Mouse (Mus musculus): ENCODE results near the gene Rsbn1l. TPM values are rescaled to one million over a fixed set of nuclear protein-coding genes. Genes with fewer than 3 reads are reported as not detected.

Rsbn1l gene
- polyA plus RNA-seq, 1 experiment from 2014 or later, result 5.2 TPM

DNA sequence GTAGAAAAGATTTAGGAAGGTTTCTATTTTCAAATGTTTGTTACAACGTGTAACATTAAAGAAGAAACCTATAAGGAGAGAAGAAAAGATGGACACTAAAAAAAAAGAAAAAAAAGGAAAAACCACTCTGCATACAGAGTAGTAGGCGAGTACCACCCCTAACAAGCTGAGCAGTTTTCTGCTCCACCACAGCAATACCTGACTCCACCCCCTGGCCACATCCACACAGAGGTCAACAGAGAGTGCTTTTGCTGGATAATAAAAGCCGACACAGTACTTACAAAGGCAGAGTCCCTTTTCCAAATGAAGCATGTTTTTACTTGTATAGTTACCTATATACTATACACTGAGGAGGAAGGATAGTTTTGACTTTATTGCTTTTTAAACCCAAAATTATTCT lies 31.6 kb downstream of the Rsbn1l start:
- 86% methylated on average over 3 of the region's 3 CpGs for WGBS
- Histone ChIP-seq H3K4me3 (no peak overlapping the region), H3K36me3 (replicated peaks) (peaks cover 16% of the 10 kb centered on the region)

DNA sequence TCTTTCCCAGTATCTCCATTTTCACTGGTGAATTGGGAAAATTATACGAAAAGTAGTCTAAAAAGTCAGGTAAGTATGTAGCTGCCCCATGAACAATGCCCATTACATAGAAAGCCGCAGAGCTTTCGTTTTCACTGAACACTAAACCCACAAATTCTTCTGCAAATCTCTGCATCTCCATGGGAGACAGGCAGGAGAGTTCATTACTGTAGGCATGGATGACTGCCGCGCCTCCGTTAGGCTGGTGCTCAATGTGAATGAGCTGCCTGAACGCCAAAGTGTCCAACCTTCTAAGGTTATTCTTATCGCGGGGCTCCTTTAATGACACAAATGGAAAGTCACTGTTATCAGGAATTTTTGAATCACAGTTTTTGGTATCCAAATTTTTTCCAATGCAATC lies 36.6 kb downstream of the Rsbn1l start:
- peaks cover 13% of the 10 kb centered on the region for H3K36me3 ChIP-seq (replicated peaks)
- H3K9me3 ChIP-seq, result no peaks in the 10 kb centered on the region
- WGBS, result 88% methylated on average over 9 of the region's 9 CpGs
- H3K4me1 ChIP-seq, result no peaks in the 10 kb centered on the region
- no peaks in the 10 kb centered on the region for H3K27me3 ChIP-seq (ENCODE audit: poor library complexity, severe bottlenecking)
- no peak for DNase-seq (ENCODE audit: extremely low spot score, low spot score)
- no peak overlapping the region for H3K4me3 ChIP-seq
- no peak overlapping the region for H3K27ac ChIP-seq

More for the DNA sequence above, 31.6 kb downstream of the Rsbn1l start:
- Histone ChIP-seq H3K27ac (no peak overlapping the region), H3K4me1 (no peaks in the 10 kb centered on the region), H3K9me3 (no peaks in the 10 kb centered on the region), H3K27me3 (ENCODE audit: poor library complexity, severe bottlenecking) (no peaks in the 10 kb centered on the region)
- DNase-seq (ENCODE audit: extremely low spot score, low spot score), result no peak

DNA sequence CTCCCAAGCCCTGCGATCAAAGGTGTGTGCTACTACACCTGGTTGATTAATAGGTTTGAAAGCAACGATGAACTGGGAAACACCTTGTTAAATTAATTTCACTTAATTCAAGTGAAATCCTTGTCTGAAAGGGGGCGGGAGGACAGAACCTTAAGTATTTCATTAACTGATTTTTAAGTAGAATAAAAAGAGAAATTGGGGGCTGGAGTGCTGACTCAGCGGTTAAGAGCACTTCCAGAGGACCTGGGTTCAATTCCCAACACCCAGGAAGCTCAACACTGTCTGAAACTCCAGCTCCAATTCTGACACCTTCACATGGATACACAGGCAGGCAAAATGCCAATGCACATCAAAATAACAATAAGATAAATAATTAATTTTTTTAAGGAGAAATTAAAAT lies 37.2 kb downstream of the Rsbn1l start:
- H3K9me3 ChIP-seq, result no peaks in the 10 kb centered on the region
- no peaks in the 10 kb centered on the region for H3K4me1 ChIP-seq
- H3K27ac ChIP-seq, result no peak overlapping the region
- DNase-seq (ENCODE audit: extremely low spot score, low spot score), result no peak
- WGBS, result 97% methylated on average over 4 of the region's 4 CpGs
- no peaks in the 10 kb centered on the region for H3K27me3 ChIP-seq (ENCODE audit: poor library complexity, severe bottlenecking)
- no peak overlapping the region for H3K4me3 ChIP-seq
- H3K36me3 ChIP-seq (replicated peaks), result peaks cover 13% of the 10 kb centered on the region

DNA sequence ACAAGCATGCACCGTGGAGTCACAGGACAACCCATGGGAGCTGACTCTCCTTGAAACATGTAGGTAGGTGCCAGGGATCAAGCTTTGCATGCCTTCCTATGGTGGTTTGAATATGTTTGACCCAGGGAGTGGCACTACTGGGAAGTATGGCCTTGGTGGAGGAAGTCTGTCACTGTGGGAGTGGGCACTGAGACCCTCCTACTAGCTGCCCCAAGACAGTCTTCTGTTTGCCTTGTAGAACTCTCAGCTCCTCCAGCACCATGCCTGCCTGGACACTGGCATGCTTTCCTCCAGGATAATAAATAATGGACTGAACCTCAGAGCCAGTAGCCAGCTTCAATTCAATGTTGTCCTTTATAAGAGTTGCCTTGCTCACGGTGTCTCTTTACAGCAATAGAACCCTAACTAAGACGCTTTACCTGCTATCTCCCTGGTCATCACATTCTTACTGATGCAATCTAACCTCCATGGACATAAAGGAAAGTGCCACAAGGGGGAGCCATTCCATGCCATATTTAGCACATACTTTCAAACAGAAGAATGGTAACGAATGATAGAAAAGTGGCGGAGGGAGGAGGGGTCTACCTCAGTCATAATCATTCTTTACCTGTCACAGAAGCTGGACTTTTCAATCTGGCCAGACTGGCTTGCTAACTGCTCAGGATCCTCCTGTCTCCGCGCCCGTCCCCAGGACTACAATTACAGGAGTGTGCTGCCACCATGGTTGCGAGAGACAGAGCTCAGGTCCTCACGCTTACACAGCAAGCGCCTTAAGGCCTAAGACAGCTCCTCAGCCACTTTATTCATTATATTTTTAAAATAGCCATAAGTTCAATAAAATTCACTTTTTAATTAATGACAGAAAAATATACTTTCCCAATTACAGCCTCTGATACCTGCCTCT lies 42.6 kb downstream of the Rsbn1l start:
- no peak overlapping the region for H3K27ac ChIP-seq
- no peak overlapping the region for H3K4me3 ChIP-seq
- H3K4me1 ChIP-seq, result no peaks in the 10 kb centered on the region
- no peaks in the 10 kb centered on the region for H3K9me3 ChIP-seq
- H3K36me3 ChIP-seq (replicated peaks), result 0 out of 2 replicates have a peak, but pooled peaks cover 2% of the 10 kb centered on the region
- WGBS, result 79% methylated on average over 11 of the region's 11 CpGs
- no peaks in the 10 kb centered on the region for H3K27me3 ChIP-seq (ENCODE audit: poor library complexity, severe bottlenecking)
- DNase-seq (ENCODE audit: extremely low spot score, low spot score), result no peak

DNA sequence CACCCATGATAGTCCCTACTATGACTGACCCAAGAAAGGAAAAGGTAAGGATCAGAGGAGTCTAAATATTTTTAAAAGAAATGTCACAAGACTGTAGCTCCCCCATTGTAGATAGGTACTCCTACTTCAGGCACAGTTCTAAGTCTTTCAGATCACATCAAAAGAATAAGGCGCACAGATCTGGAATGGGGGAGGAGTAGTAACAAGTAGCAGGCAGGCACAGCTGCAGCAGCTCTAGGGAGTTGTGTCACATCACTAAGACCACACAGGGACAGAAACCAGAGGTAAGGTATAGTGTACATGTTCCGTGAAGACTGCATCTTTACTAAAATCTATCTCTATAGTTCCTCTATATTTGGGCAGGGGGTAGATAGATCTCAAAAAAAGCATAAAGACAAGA lies 44.5 kb downstream of the Rsbn1l start:
- H3K27me3 ChIP-seq (ENCODE audit: poor library complexity, severe bottlenecking), result no peaks in the 10 kb centered on the region
- peaks cover 15% of the 10 kb centered on the region for H3K36me3 ChIP-seq (replicated peaks)
- DNase-seq (ENCODE audit: extremely low spot score, low spot score), result no peak
- no peaks in the 10 kb centered on the region for H3K9me3 ChIP-seq
- no peaks in the 10 kb centered on the region for H3K4me1 ChIP-seq
- no peak overlapping the region for H3K4me3 ChIP-seq
- no peak overlapping the region for H3K27ac ChIP-seq
- WGBS, result 97% methylated on average over 2 of the region's 2 CpGs

DNA sequence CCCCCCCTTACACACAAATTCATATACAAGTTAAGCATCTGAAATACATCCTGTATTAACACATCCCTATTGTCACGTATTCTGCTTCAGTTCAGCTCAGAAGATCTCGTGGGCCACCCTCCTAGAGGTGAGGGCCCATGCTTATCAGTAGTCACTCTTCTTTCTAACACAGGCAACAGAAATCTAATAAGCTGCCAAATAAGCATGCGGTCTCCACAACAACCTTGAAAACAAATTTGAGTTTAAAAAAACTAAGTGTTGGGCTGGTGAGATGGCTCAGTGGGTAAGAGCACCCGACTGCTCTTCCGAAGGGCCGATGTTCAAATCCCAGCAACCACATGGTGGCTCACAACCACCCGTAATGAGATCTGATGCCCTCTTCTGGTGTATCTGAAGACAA lies 50.0 kb downstream of the Rsbn1l start:
- DNase-seq (ENCODE audit: extremely low spot score, low spot score), result no peak
- 93% methylated on average over 7 of the region's 7 CpGs for WGBS
- H3K27ac ChIP-seq, result no peak overlapping the region
- H3K4me1 ChIP-seq, result no peaks in the 10 kb centered on the region
- H3K4me3 ChIP-seq, result no peak overlapping the region
- peaks cover 51% of the 10 kb centered on the region for H3K36me3 ChIP-seq (replicated peaks)
- H3K27me3 ChIP-seq (ENCODE audit: poor library complexity, severe bottlenecking), result no peaks in the 10 kb centered on the region
- H3K9me3 ChIP-seq, result no peaks in the 10 kb centered on the region

DNA sequence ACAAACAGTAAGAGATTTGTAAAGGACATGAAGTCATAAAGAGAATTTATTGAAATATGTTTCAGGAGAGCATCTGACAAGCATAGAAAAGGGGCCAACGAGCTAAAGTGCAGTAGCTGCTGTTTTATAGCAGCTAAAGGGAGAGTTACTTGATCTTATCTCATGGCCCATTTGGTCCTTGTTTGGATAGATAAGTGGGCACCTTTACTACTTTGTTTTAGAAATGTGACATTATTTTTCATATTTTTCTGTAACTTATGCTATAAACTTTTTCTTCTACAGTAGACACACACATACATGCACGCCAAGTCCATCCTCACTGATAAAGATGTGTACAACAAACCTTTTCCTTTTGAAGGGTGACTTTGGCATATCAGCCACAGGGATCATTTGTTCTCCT lies 50.8 kb downstream of the Rsbn1l start:
- Histone ChIP-seq H3K27ac (no peak overlapping the region), H3K36me3 (replicated peaks) (peaks cover 58% of the 10 kb centered on the region)
- 83% methylated on average over 2 of the region's 2 CpGs for whole genome bisulfite sequencing

DNA sequence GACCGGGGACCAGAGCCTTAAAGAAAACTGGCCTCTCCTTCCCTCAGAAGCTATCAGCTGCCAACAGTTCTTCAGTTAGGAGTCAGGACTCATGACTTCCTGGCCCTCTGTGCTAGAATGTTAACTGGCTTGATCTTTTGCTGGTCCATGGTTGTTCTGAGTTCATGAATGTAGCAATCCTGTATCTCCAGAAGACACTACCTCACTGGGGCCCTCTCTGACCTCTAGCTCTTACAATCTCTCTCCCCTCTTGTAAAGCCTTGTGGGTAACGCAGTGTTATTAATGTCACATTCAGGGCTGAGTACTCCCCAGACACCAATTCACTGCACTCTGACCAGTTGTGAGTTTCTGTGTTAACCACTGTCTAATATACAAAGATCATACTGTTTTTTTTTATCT lies 51.6 kb downstream of the Rsbn1l start:
- no peak overlapping the region for H3K27ac ChIP-seq
- no peaks in the 10 kb centered on the region for H3K9me3 ChIP-seq
- no peak for DNase-seq (ENCODE audit: extremely low spot score, low spot score)
- 86% methylated on average over 2 of the region's 2 CpGs for WGBS
- H3K4me3 ChIP-seq, result no peak overlapping the region
- no peaks in the 10 kb centered on the region for H3K4me1 ChIP-seq
- peaks cover 63% of the 10 kb centered on the region for H3K36me3 ChIP-seq (replicated peaks)
- no peaks in the 10 kb centered on the region for H3K27me3 ChIP-seq (ENCODE audit: poor library complexity, severe bottlenecking)

More for the DNA sequence above, 50.8 kb downstream of the Rsbn1l start:
- H3K4me1 ChIP-seq, result no peaks in the 10 kb centered on the region
- H3K9me3 ChIP-seq, result no peaks in the 10 kb centered on the region
- no peak for DNase-seq (ENCODE audit: extremely low spot score, low spot score)
- H3K27me3 ChIP-seq (ENCODE audit: poor library complexity, severe bottlenecking), result no peaks in the 10 kb centered on the region
- no peak overlapping the region for H3K4me3 ChIP-seq

DNA sequence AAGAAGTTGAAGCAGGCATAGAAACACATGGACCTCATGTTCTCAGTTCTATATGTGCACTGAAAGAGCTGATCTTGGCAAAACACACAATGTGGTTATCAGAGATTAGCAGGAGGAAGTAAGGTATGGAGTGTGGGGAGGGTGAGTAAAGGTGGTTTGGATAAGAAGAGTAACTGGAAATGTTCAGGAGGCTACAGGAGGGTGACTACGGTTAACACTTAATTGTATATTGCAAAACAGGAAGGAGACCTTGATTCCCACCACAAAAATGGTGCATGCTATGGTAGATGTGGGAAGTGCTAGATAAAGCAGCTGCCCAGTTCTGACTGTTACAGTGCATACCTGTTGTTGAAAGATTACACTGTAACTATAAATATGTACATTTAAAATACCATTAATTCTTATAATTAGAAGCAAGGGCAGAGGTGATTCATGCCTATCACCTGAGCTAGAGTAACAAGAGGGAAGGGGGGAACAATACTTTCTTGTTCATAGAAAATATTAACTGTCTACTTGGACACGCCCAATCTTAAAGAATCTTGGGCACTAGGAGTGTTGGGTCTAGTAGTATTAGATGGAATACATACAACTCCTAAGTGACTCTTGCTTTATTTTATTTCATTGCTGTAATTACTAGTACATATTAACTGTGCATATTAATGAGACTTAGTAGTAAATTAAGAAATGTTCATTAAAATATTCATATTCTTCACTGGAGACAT lies 58.6 kb downstream of the Rsbn1l start:
- WGBS, result 93% methylated on average over 2 of the region's 2 CpGs

DNA sequence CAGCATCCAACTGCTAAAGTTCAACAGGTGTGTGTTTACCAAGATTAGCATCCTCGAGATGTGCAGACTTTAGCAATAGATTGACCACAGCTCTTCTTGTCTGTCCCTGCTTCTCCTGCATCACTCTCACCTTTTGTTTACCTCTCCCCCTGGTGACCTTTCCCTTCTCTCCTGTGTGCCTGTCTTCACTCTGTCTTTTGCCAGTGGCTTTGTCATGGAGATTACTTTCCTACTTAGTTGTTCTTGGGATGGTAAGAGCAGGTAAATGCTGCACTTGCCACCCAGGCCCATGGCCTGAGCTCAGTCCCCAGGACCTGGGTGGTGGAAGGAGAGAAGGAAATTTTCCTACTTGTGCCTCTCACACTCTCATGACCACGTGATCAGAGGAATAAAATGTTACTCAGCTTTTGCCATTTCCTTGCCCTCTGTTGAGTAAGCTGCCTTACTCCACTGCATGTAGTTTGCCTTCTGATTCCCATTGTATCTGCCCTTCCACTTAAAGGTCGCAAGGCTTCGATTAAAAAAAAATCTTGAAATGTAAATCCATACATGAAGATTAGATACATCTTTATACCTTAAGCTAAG lies 72.1 kb downstream of the Rsbn1l start:
- no peaks in the 10 kb centered on the region for H3K9me3 ChIP-seq
- H3K36me3 ChIP-seq (replicated peaks), result peaks cover 36% of the 10 kb centered on the region
- H3K27me3 ChIP-seq (ENCODE audit: poor library complexity, severe bottlenecking), result no peaks in the 10 kb centered on the region
- peak overlapping the region; percentile 84; the same call in 1 of the 2 replicates for H3K4me3 ChIP-seq
- H3K27ac ChIP-seq, result no peak overlapping the region
- peaks cover 21% of the 10 kb centered on the region for H3K4me1 ChIP-seq
- DNase-seq (ENCODE audit: extremely low spot score, low spot score), result no peak
- 74% methylated on average over 4 of the region's 4 CpGs for WGBS

More for the DNA sequence above, 58.6 kb downstream of the Rsbn1l start:
- Histone ChIP-seq H3K36me3 (replicated peaks) (peaks cover 66% of the 10 kb centered on the region), H3K27ac (no peak overlapping the region), H3K4me1 (no peaks in the 10 kb centered on the region), H3K9me3 (no peaks in the 10 kb centered on the region), H3K27me3 (ENCODE audit: poor library complexity, severe bottlenecking) (no peaks in the 10 kb centered on the region), H3K4me3 (no peak overlapping the region)
- no peak for DNase-seq (ENCODE audit: extremely low spot score, low spot score)

DNA sequence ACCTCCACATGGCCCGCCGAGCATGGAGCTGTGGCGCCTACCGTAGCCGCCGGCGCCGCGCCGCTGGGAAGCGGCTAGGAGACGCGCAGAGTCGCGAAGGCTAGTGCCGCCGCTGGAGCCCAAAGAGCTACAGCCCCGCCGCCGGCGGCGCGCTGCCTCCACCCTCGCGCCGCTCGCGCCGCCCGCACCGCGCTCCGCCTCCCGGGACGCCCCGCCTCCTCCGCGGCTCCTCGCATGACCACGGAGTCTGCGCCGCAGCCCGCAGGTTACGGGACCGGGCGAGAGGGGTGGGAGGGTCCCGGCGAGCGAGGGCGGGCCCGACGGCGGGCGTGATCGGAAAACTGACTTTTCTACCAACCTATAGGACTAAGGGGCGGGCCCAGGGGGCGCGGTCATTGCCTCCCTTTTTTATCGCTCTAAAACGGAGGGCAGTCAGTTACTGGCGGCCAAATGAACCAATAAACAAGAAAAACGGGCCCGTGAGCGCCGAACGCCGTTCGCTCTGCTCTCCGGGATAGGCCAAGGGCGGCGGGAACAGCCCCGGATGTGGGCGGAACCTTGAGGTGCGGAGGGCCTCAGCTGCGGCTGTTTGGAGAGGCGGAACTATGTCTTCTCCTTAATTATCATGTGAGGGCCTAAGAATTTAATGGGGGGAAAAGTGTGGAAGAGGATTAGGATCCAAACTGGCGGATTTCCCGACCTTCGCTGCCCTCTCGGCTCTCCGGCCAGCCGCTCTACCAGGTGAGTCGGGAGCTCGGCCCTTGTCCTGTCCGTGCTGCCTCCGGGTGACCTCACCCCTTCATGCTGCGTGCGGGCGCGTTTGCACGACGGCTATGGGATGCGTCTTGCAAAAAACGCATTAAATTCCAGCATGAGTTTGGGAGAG lies 74.0 kb downstream of the Rsbn1l start, which contains the start of the genes Phtf2 and Tmem60:
TSS of gene Phtf2 (minus strand) at position 210 of the 886 bp plus-strand sequence.
TSS of gene Tmem60 (plus strand) at position 277 of the 886 bp plus-strand sequence.
- Histone ChIP-seq H3K27me3 (ENCODE audit: poor library complexity, severe bottlenecking) (no peaks in the 10 kb centered on the region), H3K4me1 (peaks cover 21% of the 10 kb centered on the region), H3K36me3 (replicated peaks) (peaks cover 24% of the 10 kb centered on the region), H3K4me3 (peak within 1 kb of the TSS; percentile 84), H3K9me3 (no peaks in the 10 kb centered on the region), H3K27ac (peak within 1 kb of the TSS; percentile 96)
- WGBS, result under 1% methylated on average over 94 of the region's 94 CpGs
- DNase-seq (ENCODE audit: extremely low spot score, low spot score), result peak; percentile 97
